Mouse (Mus musculus) yolk sac, embryonic 10.5 days (tissue): ENCODE results near the gene Hoxd9.

ENCODE experiments used
- DNase-seq: peaks from one replicate; pipeline ENCODE4 v3.0.0-alpha.2; 2017; ENCODE audit warnings: low spot score

Hoxd9 gene

DNA sequence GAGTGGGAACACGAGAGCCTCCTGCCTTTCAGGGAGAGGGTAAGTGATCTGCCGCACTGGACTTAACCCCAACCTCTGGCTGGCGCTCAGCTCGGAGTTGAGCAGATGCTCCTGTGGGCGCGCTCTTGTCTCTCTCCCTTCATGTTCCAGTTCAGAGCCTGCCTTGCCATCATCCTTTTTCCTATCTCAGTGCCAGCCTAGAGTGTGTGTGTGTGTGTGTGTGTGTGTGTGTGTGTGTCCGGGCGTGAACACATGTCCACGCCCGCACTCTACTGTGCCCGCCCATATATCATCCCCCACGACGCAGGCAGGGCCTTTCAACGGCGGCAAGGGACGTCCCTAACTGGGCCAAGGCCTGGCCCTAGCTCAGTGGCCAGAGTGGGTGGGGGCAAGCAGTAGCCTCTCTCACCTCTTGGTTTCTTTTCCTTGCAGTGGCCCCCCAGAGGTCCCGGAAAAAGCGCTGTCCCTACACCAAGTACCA, 14.0 kb upstream of the Hoxd9 start:
- no peak for DNase-seq

DNA sequence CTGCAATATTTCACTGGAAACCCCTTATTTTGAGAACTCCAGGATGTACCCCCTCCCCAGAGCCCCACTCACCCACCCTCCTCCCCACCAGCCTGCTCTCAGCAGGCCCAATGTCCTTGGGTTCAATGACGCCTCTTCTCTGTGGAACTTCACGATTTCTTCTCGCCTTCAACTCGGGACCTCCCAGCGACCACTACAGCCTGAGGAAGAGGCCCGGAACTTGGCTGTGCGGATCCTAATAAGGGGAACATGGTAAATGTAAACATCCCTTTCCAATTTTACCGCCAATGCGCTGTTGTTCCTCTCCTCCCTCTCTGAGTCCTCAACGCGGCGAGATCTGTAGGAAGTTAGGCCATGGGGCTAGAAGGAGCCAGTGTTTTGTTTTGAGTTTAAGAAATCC, 13.4 kb upstream of the Hoxd9 start:
- no peak for DNase-seq

DNA sequence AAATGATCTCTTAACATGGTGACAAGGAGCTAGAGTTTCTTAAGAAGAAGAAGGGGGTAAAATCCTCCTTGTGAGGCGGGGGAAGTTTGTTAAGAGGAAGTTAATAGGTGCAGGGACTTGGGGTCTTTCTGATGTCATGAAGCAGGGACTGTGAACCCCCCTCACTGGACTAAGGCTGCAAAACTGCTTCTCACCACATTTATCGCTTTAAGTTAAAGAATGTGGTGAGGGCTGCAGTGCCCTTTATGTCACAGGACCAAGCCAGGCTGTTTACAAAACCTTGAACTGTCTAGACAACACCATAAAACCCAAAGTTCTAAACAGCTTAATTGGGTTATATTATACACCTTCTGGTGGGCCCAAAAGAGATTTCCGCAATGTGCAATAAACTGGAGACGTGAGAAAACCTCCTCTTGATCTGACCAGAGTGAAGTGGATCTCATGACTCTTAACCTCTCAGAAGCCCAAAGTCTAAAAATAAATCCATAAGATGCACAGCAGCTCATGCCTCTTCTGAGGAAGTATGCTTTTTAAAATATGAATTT, 12.4 kb upstream of the Hoxd9 start:
- no peak for DNase-seq

DNA sequence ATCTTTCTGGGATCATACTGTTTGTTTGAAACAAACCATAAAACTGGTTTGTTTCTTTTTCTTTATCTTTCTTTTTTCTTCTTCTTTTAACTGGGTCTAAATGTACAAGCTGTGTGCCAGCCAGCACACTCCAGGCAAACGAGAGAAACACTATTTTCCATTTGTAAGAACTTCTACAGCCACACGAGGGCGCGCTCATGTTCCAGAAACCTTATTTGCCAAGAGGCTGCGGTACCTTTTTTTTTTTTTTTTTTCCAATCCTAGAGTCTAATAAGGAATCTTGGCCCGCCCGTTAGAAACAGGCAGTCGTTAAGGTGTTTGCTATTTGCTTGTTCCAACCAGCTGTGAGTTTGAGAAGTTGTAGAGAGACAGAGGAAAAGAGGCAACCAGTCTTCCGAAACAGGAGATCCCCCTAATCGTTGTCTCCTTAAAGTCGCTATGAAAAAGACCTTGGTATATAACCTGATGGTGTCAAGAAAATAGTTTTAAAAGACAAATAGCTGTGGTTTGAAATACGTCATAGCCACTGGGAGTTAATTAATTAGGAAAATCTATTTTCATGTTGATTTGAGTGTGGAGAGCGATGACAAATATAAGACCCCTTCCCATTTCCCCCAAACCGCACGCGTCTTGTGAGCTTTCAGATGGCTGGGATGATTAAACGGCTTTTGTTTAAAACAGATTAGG, 11.1 kb upstream of the Hoxd9 start:
- no peak for DNase-seq

DNA sequence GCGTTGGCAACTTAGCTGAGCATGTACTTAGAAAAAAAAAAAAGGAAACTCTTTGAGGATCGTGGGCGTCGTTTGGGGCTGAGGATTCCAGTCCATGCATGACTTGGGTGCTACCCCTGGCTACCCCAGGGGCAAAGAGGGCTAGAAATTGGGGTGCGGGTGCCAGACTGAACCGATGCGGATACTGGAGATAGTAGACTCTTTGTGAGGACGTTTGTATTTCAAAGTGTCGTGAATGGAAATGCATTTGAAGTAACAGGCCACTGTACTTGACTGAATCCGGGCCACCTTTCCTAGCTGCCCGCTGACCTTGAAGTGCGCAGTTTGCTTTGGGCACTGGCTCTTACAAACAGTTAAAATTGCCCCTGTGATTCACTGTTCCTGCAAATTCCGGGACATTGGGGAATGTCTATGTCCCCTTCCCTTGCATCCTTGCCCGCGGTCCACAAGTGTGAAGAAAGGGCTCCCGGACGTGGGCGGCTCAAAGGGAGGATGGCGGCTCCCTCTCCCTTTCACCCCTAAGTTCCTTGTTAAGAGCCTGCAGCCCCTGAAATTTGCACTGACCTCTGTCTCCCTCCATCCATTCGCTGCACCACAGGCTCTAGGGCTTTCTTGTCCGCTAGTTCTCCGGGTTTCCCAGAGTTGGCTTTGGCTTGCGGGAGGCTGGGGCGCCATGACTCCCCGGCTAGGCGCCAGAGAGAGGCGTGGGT, 10.4 kb upstream of the Hoxd9 start:
- DNase-seq, result no peak

DNA sequence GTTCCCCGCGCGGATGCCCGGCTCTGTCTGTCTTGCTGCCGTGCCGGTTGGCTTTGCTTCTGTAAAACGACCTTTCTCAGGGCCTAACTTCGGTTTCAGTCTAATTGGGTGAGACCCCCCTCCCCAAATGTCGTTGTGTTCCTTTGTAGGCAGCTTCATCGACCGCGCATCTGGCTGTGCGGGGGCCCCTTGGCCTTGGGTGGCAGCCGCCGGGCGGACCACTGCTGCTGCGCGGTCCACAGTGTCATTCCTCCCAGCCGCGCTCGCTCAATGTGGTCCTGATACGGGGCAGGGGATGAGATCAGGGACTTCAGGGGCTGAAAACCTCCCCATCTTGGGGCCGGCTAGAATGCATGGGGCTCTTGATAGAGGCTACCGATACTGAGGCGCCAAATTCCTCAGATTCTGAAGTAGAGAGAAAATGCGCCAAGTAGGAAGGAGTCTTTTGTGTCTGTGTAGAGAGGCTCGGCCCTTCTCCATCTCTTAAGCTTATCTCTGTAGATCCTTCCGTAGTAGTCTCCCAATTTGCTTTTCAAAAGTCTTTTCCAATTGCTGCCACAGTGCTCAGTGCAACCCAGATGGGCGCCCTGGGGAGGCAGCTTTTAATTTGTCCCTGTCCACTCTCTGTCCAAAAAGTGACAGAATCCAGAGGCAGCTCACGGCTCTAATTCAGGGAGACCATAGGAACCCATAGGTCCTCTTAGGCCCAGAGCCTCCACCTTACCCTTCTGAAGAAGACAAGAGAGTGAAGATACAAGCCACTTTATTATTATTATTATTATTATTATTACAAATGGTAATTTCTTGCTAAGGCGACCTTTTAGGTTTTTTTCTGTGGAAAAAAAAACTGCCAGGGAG, 9.6 kb upstream of the Hoxd9 start:
- no peak for DNase-seq

DNA sequence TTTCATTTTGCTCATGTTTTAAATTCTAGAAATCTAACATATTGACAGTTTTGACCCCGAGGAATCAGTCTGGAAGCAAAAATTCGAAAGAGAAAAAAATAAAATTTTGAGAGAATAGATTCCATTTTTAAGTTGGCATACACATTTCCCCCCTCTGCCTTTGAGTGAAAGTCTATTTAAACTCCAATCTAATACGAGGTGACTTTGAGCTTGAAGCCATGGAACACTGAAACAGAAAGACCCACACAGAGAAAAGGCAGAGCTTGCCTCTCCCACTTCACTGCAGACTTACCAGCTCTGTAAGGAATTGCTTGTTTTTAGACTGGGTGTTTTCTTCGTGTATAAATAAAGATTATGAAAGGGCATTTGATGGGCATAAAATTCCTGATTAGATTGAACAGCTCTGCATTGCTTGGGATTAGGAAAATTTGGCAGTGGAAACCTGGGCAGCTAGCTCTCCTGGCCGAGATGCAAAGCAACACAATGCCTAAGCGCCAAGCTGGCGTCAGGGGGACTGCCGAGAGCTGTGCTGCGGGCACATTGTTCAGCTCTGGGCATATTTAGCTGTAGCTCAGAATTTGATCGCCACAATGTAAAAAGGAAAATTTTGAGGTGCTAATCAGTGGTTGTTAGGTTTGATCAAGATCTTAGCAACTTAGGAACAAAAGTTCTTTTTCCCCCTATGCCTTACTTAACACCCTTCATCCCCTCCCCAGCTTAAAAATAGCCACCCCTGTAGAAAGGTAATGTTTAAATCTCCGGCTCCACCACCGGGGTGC, 8.5 kb upstream of the Hoxd9 start:
- no peak for DNase-seq

DNA sequence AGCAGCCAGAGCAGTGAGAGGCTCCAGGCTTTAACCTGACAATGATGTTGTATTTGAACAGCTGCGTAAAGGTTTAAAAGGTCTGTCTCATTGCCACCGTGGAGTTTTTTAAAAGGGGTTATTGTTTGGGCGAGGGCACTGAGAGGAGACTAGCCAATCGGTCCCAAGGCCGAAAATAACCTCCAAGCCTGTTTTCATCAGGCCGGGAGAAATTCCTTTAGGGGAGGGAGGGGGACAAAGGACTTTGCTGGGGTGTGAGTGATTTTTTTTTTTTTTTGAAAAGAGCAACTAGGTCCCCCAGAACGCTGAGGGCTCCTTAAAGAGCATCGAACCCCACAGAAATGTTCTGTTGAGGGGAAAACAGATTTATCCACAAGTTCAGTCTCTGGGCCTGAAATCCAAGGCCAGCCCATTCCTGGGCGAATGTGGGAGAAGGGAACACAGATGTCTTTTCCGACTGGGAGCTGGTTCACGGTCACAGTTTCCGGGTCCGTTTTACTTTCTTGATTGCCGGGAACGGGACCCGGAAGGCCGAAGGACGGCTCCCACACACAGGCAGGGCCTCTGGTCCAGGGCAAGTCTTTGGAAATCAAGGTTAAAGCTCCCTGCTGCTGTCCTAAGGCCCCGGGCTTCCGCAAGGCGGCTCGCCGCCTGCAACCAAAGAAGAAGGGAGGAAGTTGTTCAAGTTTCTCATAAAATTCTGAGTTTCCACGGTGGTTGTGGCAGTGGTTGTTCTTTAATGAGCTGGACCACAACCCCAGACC, 7.8 kb upstream of the Hoxd9 start:
- no peak for DNase-seq

DNA sequence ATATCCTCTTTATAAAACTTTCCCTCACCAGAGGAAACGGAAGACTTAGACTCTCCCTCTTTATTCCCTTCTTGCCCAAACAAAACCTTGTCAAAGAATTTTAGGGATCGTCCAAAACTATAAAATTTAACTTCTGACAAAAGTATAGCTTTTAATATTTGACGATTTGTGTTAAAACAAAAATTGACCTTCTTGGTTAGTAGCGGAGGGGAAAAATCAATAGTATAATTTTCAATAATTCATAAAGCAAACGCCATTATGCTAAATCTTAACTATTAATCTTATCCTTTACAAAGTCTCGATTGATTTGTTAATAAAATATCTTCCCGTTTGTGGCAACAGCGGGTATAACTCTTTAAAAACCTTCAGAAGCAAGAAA, 7.2 kb upstream of the Hoxd9 start:
- DNase-seq, result no peak

DNA sequence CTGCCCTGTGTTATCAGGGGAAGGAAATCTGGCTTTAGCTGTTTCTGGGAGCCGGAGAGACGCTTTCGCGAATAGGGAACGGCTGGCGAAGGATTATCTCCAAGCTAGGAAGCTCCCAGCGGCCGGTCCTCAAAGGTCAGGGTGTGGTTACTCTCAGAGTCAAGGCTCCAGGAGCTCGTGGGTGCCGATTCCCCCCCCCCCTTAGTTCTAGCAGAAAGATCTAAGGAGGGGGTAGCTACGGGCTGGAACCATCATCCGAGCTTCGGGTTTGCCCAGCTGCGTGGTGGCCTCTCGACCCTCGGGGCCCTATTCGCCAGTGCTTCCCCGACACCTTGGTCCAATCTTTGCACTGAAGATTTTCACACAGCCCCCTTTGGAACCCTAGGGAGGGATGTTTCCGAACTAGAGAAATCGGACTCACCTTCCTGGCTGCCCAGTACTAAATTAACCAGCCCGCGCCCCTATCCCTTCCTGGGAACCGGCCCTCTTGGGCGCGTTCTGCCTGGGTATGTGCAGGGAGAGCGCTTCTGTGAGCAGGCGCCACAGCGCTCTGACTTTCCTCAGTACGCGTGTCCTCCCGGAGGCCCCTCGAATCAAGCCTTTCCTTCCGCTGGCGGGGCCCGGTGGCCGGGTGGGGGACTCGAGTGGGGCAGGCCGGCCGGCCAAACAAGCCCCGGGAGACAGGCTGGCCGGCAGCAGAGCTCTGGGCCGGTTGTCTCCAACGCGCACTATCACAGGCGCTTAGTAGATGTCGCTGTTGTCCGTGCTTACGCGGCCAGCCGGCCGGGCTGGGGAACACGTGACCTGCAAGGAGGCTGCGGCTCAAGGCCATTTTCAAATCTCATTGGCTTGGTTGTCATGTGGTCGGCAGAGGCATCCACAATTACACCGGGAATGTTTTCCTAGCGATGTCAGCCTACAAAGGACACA, 6.2 kb upstream of the Hoxd9 start, which contains the start of gene Hoxd10:
Gene Hoxd10 (plus strand): TSS at position 903 of the 930 bp plus-strand sequence.
- peak; percentile 75 for DNase-seq

DNA sequence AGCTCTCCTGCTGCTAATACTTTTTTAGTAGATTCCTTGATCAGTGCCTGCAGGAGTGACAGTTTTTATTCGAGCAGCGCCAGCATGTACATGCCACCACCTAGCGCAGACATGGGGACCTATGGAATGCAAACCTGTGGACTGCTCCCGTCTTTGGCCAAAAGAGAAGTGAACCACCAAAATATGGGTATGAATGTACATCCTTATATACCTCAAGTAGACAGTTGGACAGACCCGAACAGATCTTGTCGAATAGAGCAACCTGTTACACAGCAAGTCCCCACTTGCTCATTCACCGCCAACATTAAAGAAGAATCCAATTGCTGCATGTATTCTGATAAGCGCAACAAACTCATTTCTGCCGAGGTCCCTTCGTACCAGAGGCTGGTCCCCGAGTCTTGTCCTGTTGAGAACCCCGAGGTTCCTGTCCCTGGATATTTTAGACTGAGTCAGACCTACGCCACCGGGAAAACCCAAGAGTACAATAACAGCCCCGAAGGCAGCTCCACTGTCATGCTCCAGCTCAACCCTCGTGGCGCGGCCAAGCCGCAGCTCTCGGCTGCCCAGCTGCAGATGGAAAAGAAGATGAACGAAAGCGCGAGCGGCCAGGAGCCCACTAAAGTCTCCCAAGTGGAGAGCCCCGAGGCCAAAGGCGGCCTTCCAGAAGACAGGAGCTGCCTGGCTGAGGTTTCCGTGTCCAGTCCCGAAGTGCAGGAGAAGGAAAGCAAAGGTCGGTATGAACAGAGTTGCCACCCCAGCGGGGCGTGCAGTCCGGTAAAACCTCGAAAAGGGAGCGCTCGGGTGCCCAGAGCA, 5.3 kb upstream of the Hoxd9 start:
- no peak for DNase-seq

DNA sequence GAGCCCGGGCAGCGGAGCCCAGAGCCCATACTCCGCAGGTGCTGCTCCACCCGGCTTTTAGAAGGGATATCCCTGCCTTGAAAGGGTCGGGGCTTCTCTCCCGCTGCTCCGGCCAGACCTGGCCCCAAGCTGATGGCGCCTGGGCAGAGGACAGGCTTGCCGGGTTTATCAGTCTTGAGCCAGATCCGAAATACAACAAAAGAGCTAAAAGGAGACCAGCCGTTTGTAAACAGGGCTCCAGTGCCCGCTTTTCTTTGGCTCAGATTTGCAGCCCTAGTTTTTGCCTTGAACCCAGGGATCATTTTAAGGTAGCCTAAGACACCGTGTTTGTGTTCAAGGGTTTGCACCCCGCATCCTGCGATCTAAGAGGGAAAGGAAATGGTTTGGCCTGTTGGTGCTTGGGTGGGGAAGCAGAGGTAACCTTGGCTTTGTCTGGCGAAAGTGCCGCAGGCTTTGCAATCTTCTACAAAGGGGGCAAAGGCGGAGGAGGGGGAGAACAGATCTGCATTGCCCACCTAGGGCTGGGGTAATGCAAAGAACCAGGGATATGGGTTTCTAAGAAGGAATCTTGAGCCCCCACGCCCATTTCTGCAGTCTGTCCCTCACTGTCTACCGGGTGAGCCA, 4.6 kb upstream of the Hoxd9 start:
- no peak for DNase-seq

DNA sequence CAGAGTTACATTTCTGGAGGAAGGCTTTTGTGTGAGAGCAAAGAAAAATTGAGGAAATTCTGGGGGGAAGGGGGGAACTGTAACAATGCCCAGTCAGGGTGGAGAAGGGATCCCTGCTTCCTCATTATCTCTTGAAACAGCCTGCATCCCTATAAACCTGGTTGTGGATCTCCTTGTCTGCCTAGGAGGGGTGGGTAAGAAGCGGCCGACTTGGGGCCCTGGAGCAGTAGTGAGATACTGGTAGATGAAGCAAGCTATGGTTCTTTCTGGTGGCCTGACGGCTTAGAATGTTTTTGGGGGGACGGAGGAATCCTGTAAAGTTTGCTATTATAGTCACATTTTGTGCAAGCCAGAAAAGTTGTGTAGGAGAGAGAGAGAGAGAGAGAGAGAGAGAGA, 4.1 kb upstream of the Hoxd9 start:
- no peak for DNase-seq

DNA sequence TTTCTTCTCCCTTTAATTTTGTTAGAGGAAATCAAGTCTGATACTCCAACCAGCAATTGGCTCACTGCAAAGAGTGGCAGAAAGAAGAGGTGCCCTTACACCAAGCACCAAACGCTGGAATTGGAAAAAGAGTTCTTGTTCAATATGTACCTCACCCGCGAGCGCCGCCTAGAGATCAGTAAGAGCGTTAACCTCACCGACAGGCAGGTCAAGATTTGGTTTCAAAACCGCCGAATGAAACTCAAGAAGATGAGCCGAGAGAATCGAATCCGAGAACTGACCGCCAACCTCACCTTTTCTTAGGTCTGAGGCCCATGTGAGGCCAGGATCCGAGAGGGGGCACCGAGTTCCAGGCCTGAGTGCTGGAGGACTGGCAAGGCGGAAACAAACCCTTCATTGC, 3.5 kb upstream of the Hoxd9 start:
- no peak for DNase-seq

DNA sequence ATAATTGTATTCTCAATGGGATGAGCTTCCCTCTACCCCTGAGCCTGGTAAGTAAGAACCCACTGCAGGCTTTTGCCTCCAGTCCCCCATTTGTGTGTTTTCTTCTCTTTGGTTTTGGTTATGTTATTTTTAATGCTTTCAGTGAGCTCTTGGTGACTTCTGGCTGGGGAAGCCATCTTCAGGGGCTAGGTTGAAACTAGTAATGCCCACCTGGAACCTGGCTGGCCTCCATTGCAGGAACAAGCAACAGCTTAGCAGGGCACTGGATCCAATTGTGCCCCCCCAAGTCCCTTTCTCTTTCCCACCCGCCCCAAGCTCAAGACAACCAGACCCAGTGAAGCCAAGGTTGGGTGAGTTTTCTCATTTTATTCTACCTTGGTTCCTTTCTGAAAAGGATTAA, 2.1 kb upstream of the Hoxd9 start:
- DNase-seq, result no peak

DNA sequence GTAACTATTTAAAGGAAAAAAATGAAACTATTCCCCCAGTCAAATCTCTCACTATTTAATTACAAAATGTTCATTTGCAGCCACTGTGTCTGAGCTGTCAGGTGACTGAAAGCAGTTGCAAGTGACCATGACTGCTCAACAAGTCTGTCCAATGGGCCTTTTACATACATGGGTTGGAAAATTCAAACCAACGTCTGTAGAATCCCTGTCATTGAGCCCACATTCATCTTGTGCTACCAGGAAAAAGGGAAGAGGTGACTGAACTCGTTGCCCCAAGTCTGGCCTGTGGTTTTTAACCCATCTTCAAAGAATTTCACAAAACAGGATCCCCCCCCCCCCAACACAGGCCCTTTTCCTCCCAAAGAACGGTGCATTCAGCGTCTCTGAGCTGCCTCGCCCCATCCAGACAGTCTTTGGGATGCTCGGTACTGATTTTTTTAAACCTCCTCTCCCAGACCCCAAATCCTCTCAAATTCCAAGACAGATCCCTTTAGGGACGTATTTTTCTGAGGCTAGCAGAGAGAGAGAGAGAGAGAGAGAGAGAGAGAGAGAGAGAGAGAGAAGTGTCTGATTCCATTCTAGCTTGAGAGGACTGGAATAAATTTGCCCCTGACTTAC, 1.6 kb upstream of the Hoxd9 start:
- DNase-seq, result no peak

DNA sequence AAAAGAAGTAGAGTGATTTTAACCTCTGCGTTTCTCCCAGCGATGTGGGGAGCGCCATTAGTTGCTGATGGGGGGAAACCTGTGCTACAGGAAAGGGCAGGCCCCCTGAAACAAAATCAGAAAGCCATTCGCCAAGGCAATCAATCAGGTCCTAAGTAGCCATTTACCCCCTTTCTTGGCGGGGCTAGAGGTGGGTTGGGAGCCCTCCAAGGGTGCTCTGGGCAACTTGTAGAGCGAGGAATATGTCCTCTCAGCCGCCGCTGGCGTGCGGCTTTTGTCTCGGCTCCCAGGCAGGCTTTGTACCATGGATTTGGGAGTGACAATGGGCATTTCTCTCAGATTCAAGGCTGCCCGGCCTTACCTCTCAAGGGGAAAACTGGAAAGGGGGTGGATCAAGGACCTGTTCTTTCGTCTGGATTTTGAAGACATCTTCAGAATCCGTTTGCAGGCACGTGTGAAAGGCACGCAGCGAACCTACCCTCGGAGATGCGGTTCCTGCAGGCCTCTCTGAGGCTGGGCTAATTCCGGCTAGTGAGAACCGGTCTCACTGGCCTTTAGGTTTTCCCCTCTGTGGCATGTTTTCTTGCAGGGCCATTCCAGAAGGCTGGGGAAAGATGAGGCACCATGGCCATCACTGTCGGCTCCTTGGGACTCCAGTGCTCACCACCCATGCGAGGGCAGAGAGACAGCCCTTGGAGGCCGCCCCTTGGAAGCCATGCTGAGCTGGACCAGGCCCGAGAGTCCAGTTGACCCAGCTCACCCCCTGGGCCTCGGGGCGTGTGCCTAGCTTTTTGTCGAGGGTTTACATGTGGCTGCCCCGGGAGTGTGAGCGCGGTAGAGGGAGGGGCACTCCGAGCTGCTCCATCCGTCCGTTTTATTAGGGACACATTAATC, 838 bp upstream of the Hoxd9 start:
- DNase-seq, result no peak
